Mouse (Mus musculus) right cerebral cortex, postnatal 25 days (tissue): ENCODE data around the gene Rims1.

Experiments
- DNase-seq: peaks from one replicate; pipeline ENCODE4 v3.0.0; 2022

Rims1 gene

DNA sequence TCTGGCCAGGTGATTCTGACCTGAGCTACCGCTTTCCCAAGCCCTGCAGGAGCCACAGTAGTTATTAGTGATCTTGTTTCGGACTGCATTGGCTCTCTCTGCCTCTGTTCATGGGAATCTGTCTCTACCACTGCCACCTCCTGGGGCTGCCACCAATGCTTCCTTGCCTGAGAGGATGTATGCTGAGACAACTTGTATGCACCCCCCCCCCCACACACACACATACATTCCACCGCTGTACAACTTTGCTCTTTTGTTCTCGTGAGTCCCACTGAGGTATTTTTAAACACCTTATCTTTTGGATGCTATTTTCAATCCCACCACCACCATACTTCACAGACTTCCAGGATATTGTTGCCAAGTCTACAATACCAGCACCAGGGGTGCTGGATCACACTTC is 122.3 kb downstream of the Rims1 start:
- no peak for DNase-seq

DNA sequence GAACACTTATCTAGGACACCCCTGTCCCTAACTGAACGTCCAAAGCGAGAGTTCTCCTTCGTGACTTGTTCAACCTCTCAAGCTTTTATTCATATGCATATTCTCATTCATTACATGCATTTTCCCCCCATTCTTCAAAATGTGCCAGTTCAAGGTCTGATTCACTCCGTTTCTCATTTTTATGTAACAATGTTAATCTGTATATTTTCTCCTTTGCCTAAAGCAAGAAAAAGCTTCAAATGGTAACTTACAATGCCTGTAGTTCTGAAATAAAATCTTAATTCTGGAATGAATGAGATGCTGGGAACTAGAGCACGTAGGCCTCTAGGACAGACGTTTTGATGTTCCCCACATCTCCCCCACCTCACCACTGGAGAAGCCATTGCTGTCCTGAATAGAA is 141.6 kb downstream of the Rims1 start:
- no peak for DNase-seq

- no peak for DNase-seq
Observed at GRCm38 (mm10) chr1:22661825-22662224, 144.0 kb downstream of the Rims1 start.

DNA sequence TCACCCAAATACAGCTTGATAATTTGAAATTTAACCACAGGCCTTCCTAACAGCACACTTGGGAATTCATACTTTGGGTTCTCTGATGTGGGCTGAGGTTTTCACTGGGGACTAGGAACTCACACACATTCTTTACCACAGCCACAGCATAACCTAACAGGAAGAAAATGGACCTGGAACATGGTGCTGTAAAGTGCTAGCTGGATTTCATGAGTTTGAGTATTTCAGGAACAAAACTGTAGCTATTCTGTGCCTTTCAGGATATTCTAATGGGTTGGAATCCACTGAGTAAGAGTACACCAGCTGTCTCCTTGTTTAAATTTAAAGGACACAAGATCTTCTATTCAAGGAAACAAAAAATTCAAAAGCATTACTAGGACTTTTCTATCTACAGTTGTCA is 149.8 kb downstream of the Rims1 start:
- no peak for DNase-seq

- DNase-seq, result peak; percentile 46
Observed at GRCm38 (mm10) chr1:22654903-22655302, 150.9 kb downstream of the Rims1 start.

GRCm38 (mm10) chr1:22650588-22650987 is 155.2 kb downstream of the Rims1 start:
- DNase-seq, result no peak

- DNase-seq, result no peak
Observed at GRCm38 (mm10) chr1:22649432-22649831, 156.4 kb downstream of the Rims1 start.

GRCm38 (mm10) chr1:22645257-22645656 is 160.5 kb downstream of the Rims1 start:
- DNase-seq, result no peak

DNA sequence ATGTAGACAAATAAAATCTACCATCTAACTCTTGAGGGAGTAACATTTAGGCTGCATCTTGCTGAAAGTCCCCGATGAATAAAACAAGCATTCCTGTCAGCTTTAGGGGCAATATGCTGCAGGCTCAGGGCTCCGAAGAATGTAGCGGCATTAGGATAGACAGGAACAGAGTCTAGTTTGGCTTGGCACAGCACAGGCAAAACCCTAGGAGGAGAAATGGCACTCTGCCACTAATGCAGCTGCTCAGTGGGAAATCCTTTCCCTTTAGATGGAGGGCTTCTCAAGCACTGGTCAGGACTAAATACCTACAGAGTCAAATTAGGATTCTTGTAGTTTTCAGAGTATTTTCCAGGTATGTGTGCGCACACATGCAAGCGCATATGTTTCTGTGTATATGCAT is 165.2 kb downstream of the Rims1 start:
- DNase-seq, result no peak

GRCm38 (mm10) chr1:22639702-22640101 is 166.1 kb downstream of the Rims1 start:
- no peak for DNase-seq

GRCm38 (mm10) chr1:22633871-22634270 is 171.9 kb downstream of the Rims1 start:
- DNase-seq, result no peak

- DNase-seq, result no peak
Observed at GRCm38 (mm10) chr1:22632551-22632950, 173.2 kb downstream of the Rims1 start.

- DNase-seq, result no peak
Observed at GRCm38 (mm10) chr1:22631991-22632390, 173.8 kb downstream of the Rims1 start.

DNA sequence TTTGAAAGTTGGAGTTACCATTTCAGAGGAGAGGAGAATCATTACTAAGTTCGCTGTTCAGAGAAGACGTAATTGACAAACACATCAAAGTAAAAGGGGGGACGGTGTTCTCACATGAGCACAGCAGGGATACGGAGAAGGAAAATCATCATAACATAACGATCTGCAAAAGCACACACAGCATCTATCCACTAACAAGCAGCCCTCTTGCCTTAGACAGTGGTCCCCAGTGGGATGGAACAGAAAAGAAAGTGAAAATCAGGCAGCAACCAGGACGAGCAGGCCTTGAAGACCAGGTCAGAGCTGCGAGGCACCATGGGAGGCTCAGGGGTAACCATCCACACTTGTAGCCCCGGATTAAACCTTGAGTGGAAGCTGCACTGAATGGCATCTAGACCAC is 176.8 kb downstream of the Rims1 start:
- DNase-seq, result no peak

DNA sequence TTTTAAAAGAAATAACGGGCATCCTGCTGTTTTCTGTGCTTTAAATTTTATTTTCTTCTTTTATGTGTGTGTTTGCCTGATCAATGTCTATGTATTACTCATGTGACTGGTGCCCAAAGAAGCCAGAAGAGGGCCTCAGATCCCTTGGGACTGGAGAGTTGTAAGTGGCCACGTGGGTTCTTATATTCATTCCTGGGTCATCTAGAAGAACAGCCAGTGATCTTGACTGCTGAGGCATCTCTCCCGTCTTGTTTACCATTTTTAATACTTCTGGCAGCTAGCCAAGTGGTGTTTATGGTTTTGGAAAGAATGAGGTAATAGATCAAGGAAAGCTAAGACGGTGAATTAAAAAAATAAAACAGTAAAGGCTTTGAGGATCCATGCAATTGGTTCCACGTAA is 178.8 kb downstream of the Rims1 start:
- no peak for DNase-seq

- no peak for DNase-seq
Observed at GRCm38 (mm10) chr1:22626295-22626694, 179.5 kb downstream of the Rims1 start.

DNA sequence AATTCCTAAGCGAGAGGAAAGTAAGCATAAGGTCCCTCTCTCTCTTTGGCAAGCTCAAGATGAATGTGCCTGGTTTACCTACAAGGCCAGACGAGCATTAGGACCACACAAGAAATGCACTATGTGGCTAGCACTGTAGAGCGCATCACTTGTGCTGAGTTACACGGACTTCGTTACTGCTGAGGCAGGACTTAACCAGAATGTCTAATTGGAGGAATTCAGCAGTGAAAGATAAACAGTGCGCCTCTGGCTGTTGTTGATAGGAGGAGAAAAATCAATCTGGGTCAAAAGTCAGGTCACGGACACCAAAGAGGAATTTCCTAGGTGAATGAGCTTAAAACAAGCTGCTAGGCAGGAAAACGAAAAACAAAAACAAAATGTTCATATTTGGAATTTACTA is 185.0 kb downstream of the Rims1 start:
- no peak for DNase-seq

DNA sequence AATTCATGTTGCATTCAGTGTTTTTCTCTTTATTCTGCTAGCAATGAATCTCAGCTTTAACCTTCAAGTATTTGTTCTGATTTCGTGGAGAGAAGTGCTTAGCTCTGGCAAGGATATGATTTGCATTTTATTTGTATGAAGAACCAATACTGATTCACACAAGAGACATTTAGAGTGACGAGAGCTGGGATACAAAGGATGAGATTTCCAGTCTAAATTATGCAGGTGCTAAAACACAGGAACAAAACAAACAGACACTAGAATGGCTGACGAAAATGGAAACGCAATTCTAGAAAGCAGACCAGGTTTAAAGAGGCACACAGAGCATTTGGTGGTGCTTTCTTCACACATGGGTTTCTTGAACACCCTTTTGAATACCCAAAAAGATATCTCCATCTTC is 190.2 kb downstream of the Rims1 start:
- no peak for DNase-seq

DNA sequence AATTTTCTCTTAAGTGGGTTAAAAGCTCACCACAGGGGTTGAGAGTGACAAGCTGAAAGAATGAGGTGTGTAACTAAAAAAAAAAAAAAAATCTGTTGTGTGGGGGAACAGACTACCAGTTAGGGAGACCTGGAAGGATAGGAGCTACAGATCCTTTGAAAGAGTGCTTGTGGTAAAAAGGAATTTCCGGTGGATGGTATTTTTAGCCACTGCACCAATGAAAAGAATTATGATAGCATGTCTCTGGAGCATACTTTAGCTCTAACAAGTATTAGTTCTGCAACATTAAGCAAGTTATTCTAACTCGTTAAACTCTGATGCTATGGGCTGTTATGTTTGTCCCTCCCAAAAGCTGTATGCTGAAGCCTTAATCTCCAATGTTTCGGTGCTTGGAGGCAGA is 192.2 kb downstream of the Rims1 start:
- DNase-seq, result no peak

DNA sequence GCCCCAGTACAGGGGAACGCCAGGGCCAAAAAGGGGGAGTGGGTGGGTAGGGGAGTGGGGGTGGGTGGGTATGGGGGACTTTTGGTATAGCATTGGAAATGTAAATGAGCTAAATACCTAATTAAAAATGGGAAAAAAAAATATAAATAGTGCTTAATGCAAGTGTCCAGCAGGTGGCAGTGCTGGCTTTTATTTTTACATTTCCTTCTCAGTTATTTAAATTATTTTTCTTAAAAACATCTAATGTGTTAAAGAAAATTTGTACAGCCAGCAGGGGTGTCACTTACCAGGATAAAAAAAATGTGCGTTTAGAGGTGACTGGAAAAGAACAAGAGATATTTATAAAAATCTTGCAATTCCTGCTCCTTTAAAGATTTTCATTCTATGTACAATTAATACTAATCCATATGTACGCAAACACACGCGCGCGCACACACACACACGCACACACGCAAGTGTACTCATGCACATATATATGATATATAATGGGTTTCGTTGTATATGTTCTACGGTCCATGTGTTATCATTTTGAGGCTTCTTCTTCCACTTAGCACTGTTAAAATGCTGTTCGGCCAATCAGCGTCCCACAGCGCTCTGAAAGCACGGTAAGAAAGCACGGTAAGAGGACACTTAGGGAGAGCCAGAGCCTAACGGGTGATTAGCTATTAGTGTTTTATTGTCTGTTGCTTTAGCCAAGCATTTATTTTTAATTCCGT is 201.3 kb downstream of the Rims1 start:
- no peak for DNase-seq

DNA sequence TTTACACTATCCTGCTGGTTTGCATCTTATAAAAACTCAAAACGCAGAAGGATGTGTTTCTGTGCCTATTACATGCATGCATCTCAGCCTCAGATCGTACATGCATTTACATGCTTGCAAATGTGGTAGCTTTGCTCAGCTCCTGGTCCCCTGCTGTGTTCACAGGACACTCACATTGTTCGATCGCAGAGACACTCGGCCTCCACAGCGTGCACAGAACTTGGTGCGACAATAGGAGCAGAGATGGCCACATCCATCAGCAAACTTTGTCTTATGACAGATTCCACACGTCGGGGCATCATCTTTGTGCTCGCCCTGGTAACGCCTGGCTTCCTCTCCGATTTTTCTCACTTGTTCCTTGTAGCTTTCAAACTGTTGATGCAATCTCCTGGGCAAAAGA is 209.6 kb downstream of the Rims1 start:
- DNase-seq, result no peak

GRCm38 (mm10) chr1:22594841-22595240 is 211.0 kb downstream of the Rims1 start:
- DNase-seq, result no peak

DNA sequence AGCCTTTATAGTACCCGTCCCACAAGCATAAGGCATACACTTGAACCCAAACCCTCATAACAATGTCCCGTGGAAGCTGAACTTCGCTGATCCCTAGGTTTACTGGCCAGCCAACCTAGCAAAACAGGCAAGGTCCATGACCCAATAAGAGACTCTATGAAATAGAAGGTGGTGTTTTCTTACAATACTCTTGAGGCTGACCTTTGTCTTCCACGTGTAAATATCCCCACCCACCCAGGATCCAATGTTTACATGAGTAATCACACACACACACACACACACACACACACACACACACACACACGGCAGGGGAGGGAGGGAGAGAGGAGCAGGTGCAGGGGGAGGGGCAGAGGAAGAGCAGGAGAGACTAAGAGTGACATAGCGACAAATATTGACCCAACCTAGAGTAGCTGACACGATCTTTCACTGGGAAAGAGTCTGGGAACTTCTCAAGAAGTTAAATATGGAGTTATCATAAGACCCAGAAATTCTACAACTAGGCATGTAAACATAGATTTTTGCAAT is 217.9 kb downstream of the Rims1 start:
- no peak for DNase-seq

DNA sequence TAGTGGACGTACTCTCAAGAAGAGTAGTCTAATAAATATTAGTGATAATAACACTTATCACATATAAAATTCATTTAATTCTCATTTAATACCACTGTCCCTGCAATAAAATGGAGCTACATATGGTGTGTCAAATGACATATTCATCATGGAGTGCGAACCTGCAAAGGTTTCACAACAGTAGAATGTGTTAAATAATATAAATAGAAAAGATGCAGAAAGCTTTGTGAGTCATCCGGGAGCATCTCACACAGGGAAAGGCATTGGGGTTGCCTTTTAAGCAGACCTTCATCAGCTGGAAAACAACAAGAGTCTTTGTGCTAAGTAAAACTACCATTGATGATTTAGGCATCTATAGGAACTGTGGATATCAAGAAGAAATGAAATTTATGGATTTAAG is 220.2 kb downstream of the Rims1 start:
- no peak for DNase-seq

DNA sequence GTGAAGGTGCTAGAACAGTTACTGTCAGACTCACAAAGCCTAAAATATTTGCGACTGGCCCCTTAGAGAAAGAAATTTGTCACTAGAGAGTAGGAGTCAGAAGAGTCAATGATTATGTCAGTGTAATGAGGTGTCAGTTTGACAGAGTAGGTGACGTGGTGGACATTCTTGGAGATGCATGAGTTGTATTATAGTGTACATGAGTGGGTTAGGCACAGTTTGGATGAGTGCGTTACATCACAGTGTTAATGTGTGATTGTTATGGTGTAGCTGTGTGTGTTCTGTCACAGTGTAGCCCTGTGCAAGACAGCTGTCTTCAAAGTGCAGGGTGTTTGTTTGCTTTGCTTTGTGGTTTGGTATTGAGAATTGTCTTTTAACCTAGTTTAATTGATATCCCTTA is 226.3 kb downstream of the Rims1 start:
- no peak for DNase-seq
